Mouse (Mus musculus) thymus, postnatal 14 days (tissue): ENCODE measurements around the gene Myh1.

ENCODE experiments used
- DNase-seq: peaks from one replicate; pipeline ENCODE4 v3.0.0; 2021

Myh1 gene

GRCm38 (mm10) chr11:67235639-67236358 lies 35.9 kb downstream of the Myh1 start:
- no peak for DNase-seq

- DNase-seq = no peak
These were observed 36.9 kb downstream of the Myh1 start for GRCm38 (mm10) chr11:67236799-67237198.

DNA sequence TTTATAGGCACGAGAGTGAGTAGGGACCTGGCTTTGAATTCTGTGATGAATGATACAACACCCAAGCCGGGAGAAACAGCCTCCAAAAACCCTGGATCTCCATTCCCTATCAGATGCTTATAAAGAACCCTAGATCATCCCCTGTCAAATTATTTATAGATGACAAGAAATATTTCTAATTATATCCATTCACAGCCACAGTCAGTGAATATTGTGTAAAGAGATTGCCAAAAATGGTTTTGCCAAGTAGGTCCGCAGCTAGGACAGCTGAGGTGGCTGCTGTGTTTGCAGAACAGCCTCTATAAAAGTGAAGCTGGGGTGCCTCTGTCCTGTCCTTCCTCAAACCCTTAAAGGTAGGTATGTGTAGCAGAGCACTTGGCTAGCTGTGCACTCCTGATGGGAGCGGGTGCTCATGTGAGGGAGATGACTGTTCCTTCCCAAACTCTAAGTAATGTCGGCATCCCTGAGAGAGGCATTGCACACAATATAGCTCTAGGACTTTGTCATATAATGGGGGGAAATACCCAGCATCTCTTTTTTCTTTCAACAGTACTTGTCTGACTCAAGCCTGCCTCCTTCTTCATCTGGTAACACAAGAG lies 37.7 kb downstream of the Myh1 start, which contains the start of gene Myh4:
Gene Myh4, plus strand, starts transcription at position 549 of the 599 bp plus-strand sequence.
- no peak for DNase-seq

DNA sequence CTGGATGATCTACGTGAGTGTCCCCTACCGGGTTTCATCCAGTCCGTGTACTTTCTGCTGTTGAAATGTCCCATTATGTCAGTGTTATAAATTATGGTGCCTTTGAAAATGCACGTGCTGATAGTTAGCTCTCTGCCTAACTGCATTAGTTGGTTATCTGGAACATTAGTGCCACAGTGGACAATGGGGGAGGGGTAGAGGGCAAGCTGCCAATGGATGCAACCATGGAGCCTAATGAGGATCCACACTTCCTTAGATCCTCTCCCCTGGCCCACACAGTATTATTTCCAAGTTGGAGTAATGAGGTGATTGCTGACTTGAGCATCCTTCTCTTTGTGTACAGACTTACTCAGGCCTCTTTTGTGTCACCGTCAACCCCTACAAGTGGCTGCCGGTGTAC lies 41.2 kb downstream of the Myh1 start:
- no peak for DNase-seq

GRCm38 (mm10) chr11:67253691-67254090 lies 53.8 kb downstream of the Myh1 start:
- no peak for DNase-seq

DNA sequence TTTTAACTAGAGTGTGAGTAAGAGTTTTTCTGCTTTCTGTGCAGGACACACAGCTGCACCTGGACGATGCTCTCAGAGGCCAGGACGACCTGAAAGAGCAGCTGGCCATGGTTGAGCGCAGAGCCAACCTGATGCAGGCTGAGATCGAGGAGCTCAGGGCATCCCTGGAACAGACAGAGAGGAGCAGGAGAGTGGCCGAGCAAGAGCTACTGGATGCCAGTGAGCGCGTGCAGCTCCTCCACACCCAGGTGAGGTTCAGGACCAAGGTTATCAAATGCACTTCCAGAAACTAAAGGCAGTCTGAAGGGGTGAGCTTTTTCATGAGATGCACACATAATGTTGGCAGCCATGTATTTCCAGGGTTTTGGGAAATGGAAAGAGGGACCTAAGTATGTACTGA lies 57.2 kb downstream of the Myh1 start:
- DNase-seq = no peak

DNA sequence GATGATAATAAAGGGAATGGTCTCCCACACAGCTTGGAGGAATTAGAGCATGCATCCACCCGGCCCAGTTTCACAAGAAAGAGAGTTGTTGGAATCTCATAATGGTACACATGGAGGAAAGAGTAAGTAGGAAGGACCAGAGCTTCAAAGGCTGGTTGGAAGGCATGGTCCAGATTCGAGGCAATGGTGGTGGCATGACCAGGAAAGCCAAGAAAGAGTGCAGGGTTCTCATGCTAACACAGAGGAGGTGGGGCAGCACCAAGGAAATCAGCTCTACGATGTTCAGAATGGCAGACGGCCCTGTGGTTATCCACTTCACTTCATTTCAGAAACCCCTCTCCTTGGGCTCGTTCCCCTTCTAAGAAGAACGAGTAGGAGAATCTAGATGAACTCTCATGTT lies 61.1 kb downstream of the Myh1 start:
- DNase-seq = no peak
